Mouse (Mus musculus) lung, postnatal 25 days (tissue): ENCODE measurements around the gene Acadm.

Source experiments
- DNase-seq: peaks from one replicate; pipeline ENCODE4 v3.0.0; 2022; ENCODE audit warnings: low spot score

Gene Acadm

DNA sequence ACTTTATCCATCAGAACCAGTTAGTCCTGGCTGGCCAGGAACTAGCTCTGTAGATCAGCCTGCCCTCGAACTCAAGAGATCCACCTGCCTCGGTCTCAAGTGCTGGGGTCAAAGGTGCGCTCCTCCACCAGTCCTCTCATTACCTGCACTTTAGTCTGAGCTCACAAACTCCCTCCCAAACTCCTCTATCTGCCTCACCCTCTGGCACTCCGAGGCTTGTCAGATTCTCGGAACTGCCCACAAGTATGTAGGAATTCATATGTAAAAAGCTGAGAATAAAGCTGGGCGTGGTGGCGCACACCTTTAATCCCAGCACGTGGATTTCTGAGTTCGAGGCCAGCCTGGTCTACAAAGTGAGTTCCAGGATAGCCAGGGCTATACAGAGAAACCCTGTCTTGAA lies 3.9 kb downstream of the Acadm start:
- DNase-seq: no peak

DNA sequence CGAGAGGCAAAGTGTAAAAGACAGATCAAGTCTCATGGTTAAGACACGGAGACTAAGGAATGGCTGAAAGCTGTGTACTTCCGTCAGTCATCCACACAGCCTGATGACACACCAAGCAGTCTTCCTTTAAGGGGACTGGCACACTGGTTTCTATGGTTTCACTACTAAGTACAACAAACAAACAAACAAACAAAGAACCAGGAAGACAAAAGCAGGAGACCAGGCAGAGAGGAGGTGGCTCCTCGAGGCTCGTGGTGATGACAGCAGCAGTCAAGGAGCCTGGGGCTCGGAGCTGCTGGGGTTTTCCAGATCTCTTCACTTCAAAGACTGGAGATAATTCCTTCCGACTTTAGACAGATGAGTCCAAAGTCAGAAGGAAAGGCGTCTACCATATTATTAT lies 4.4 kb downstream of the Acadm start:
- DNase-seq: no peak

DNA sequence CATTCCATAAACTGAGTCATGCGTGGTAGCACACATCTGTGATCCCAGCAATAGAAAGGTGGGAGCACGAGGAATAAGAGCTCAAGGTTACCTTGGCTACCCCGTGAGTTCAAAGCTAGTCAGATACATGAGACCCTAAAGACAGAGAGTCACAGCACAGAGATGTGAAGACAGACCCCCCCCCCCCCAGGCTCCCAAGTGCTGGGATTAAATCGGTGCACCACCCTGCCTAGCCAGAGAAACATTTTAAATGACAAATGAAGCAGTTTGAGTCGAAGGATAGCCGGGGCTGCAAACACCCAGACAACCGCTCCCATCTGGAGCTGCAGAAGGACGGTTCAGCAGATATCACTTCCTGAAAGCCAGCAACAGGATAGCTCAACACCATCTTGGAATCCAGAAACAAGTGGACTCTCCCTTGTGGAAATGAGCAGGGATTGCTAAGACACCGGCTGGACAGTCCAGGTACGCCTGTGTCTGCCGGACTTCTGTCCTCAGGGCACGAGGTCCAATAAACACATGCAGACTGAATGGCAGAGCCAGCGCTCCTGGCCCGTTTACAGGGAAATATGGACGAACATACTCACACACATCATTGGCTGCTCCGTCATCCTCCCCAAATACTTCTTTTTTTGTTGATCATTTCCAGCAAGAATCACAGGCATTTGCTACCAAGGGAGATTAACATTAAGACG lies 7.2 kb downstream of the Acadm start:
- DNase-seq: no peak

DNA sequence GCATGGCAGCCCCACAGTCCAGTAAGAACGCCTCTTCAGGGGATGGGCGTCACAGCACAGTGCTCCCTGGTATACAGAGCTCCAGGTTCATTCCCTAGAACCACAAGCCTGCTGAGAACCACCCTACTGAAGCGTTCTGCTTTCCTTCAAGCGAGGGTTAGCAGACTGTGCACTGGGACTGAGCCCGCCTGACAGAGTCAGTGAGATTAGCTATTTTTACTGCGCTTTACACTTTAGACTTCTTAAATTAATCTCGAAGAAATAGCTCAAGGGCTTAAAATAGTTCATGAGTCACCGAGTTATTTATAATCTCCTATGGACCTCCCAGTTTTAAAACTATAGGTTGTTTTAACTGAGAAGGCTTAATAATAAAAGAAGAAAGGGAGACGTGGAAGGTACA lies 8.6 kb downstream of the Acadm start:
- no peak for DNase-seq

DNA sequence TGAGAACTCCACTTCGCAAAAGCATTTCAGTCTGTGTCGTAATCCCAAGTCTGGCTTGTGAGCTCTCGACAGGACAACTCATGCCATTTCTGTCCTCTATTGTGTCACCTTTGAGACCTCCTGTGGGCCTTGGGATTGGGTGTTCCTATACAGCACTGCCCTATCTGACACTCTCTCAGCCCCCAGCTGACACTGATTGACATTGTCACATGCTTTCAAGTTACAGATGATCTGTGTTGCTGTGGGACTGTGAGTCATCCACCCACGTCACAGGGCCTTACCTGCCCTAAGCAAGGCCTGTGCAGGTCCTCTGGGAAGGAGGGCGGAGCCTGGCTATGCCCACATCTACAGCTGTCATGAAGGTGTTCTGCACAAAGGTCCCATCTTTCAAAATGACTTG lies 12.0 kb downstream of the Acadm start:
- DNase-seq: no peak

DNA sequence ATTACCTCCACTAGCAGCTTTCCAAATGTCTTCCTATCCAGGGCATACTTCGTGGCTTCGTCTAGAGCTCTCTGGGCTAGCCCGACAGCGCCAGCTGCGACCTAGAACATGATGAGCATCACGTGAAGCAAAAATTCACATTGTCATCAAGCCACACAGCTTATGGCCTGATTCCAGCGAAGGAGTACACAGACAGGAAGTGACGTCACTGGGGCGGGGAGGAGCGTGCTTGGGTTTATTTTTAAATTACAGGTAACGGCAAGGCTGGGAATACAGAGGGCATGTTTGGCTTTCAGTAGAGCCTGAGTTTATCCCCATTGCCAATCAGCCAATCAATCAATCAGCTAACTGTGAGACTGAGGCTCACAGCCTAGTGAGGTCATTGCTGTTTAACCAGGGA lies 14.9 kb downstream of the Acadm start:
- DNase-seq: no peak

DNA sequence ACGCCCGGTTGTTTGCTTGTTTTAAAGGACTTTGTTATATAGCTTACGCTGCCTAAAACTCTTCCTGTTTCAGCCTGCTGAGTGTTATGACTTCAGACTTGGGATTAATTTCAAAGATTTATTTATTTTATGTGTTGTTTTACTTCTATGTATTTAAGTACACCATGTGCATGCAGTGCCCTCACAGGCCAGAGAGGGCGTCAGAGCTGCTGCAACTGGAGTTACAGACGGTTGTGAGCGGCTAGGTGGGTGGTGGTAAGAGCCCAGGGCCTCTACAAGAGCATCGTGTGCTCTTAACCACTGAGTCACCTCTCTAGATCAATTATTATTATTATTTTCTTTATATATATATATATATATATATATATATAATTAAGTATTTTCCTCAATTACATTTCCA lies 18.1 kb downstream of the Acadm start:
- no peak for DNase-seq

DNA sequence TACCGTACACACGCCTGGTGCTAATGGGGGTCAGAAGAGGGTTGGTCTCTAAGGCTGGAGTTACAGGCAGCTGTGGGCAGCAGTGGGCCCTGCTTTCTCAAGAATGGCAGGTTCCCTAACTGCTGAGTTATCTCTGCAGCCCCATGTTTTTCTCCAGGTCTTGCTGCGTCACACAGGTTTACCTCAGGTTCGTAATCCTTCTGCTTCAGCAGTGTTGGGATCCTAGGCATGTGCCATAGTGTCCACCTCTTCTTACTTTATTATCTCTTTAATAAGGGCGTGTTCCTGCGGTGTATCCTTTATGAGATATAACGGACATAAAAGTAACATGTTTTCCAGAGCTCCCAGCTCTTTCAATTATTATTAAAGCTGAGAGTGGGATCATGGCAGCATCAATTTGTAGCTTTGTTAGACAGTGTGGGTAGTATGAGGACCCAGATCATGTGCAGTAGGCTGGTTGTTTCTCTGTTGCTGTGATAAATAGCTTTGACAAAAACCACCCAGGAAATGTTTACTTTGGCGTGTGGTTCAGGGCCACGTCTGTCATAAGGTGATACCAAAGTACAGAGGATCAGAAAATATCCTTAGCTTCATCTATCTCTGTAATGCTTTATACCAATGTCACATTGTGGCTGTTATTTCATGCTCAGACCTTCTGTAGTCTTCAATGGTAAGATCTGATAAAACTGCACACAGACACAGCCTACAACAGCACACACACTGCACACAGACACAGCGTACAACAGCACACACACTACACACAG lies 23.1 kb downstream of the Acadm start:
- no peak for DNase-seq

DNA sequence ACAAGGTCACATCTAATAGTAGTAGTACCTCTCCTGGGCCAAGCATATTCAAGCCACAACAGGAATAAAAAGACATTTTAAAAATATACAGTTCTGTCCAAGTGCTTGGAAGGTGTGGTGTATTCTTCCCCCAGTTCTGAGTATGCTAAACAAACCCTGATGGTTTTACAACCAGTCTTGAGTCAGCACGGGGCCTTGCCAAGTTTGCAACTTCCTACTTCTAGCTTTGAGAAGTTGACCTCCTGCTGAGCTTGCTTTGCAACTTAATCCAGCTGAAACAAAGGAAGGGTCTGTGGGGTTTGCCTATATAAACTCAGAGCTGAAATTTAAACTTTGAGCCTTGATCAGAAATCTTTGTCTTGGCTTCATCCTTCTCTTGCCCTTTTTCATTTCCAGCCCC lies 27.2 kb downstream of the Acadm start:
- DNase-seq: no peak

DNA sequence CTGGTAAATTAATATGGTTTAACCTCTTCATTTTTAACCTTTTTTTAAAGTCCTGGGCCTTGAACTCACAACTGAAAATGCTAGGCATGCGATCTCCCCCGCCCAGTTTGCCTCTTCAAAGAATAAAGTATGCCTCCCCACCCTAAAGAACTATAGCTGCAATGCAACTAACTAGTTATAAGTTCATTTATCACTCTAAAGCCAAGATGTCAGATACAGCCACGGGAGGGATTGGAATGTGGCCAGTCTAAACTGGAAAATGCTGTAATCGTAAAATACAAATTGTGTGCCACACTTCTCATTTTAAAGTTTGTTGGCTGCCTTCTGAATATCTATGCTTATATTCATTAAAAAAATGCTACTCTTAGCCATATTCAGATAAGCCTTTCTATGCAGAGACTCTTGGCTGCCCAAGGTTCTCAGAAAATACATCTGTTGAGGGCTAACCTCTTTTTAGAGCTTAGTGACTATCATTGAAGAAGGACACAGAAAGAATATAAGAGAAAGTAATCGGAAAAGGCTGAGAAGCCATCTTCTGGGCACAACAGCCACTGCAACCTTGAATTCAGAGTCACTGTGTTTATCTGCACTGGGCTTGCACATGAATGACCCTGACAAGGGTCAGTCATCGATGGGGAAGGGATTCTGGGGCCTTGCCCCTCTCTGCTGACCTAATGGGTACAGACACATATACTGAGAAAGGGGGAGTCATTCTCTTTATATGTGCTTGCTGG lies 30.8 kb downstream of the Acadm start:
- DNase-seq: no peak

DNA sequence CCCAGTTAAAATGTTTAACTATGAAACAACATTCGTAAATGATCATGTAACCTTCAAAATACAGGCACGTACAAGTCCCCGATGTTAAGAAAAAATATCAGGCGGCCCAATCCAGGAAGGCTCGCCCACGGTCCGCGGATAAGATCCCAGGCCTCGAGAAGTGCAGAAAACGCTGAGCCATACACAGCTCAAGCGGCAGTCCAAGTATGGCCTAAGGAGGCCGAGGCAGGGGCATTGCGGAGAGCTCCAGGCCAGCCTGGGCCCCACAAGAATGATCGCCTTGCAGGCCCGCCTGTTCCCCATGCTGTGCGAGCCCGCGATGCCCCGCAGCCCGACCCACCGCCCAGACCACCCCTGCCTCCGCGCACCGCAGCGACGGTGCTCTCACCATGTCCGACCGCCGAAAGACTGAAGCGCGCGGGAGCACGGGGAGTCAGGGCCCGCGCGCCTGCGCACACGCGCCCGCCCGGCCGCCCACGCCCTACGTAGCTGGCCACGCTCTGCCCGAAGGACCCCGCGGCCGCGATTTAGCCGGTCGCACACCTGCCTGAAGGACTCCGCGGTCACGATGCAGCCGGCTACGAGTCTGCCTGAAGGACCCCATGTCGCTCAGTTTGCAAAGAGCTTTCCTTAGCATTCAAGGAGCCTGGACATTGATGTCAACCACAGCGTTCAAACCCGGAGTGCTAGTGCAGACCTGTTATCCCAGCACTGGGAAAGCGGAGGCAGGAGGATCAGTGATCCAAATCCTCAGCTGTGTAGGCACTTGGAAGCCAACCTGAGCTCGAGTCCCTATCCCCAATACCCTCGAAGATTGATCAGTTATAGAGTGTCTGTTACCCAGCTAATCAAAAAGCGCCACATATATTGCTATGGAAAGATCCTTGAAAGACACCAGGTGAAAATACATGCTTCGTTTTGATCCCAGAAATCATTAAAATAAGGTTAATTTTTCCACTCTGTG lies 31.6 kb downstream of the Acadm start, which contains the start of gene Rabggtb:
TSS of gene Rabggtb (minus strand) at position 464 of the 964 bp plus-strand sequence.
- DNase-seq: peak; percentile 95

DNA sequence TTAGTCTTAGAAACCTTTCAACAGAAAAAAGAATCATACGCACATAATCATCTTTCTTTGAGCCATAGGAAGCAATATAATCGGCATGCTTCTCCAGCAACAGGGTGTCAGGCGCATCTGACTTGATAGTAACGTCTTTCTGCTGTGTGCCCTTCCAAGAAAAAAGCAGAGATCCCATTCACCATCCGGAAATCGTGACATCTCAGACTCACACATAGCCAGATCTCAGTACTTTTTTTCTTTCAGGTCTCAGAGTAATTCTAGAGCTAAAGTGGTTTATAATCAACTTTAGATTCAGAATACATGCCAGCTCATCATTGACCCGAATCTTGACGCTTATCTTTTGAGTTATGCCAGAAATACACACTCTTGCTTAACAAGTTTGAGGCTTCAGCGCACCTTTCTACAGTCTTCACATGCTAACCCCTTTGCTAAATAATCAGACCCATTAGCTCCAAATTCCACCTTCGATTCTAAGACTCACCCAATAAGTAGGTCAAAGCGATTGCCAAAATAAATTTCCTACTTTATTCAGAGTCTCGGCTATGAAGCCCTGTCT lies 32.5 kb downstream of the Acadm start:
- no peak for DNase-seq

DNA sequence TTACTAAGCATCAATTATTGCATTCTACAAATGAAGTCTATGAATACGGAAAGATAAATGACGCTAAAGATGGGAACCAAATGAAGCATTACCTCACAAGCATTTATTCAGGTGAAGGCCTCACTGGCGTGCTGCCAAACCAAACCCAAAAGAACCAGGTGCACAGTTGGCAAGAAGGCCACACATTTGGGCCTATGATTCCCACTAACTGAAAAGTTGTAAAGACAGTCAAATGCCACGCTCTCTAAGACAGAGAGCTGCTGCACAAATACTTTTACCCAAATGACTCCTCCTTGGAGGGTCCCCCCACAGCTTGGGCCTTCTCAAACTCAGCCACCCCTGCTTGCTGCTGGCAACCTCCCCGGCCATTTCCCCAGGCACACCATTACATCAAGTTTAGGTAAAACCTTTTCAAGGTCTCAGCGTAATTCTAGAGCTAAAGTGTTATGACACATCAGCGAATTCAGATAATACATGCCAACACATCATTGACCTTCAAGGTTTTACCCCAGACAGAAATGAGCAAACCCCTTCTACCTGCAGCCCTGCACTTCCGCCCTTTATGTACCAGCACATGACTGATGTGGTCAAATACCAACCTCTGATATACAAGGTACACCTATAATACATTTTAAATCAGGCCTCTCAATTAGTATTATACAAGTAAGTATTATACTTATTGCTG lies 33.1 kb downstream of the Acadm start:
- DNase-seq: no peak

DNA sequence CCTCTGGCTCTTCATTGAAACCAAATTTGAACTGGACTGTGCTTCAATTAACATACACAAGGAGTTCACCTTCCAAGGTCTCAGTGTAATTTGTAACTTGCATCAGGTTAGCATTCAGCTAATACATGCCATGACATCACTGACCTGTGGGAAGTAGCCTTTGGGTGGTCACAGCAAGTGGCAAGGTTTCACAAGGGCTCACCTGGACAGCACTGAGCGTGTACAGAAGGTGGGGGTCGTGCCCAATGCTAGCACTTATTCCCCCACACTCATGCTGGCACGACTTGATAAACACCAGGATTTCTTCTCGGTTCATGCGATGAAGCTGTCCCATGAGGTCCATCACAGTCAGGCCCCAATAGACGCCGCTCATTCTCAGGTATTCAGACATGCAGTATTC lies 33.9 kb downstream of the Acadm start:
- no peak for DNase-seq

DNA sequence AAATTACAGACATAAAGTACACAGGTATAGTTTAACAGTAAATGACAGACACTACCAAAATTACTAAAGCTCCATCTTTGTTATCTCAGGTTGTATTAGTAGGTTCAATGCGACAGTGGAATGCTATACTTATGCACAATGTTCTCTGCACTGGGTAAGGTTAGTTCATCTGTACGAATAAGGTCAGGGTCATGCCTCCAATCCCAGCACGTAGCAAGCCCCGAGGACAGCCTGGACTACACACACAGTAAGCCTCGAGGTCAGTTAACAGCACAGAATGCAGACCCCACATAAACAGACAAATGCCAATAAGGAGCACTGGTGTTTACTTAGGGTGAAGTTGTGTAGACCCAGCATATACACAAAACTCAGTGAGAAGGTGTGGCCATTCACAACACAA lies 35.5 kb downstream of the Acadm start:
- DNase-seq: no peak

DNA sequence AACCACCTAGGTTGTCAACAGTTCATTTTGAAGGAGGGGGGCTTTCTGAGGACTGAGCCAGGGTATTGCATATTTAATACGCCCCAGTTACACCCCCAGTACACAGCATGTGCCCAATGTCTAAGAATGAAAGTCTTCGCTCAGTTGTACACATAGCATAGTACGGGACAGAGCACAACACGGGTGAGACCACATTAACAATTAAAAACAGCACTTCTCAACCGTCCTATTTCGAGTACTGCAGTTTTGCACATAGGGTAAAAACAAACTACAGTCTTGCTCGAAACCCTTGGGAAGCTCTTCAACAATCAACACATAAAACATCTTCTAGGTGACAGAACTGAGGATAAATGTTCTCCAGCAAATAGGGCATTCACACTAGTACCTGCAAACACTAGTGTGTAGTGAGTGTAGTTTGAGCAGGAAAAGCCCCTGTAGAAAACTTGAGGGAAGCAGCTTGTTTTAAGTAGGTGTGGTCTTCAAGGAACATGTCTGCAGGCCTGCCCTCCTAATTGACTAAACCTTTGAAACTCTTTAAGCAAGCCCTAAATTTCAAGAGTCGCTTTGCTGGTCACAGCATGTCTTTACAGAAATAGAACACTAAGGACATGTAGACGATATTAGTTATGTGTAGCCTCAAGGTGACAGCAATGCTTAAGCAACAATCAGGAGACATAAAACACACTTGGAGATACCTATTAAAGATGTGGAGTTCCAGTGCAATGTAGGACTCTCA lies 38.1 kb downstream of the Acadm start, which contains the start of gene Msh4:
TSS of gene Msh4 (minus strand) at position 3 of the 736 bp plus-strand sequence.
- no peak for DNase-seq

DNA sequence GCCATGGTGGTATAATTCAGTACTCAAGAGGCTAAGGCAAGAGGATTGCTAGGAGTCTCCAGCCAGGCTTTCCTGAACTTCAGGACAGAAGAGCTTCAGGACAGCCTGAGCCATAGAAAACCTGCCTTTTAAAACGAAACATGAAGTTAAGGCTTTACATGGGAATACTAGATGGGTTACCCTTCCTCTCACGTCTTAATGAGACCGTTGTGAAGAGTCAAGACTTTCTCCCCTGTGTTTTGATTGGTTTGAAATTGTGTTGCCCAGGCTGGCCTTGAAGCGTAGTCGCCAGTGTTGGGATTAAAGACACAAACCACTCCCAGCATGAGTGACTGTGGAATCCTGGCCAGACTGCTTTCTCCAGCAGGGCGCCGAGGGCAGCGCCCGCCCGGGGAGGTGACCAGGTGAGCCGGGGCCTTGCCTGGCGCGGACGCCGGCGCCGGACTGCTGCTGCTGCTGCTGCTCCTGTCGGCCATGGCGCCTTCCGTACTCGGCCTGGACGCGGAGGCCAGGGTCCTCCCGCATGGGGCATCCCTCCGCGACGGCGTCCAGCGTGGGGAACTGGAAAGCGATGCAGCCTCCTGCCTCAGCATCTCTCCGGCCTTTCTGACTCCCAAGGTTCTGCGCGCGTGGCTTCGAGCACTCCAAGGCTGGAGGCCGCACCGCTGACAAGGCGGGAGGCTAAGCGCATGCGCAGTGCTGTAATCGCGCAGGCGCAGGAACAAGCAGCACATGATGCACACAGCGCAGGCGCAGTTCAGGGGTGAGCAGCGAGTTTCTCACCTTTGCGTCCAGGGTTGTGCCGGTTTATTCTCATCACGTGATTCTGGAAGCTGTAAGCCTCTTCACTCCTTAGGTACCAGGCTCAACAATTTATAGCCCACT lies 38.9 kb downstream of the Acadm start:
- no peak for DNase-seq

DNA sequence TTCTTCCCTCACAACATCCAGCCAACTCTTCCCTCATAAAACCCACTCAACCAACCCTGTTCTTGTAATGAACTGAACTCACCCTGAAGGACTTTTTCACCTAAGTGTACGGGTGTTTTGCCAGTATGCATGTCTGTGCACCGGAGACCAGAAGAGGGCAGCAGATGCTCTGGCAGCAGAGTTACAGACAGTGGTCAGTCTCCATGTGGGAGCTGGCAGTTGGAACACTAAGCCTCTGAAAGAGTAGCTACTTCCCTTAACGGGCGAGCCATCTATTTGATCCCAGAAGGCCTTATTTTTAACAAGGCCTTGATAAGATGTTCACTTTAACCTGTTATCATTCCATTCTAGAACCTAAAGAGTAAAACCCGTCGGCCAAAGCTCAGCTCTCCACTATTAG lies 39.8 kb downstream of the Acadm start:
- DNase-seq: peak; percentile 39

DNA sequence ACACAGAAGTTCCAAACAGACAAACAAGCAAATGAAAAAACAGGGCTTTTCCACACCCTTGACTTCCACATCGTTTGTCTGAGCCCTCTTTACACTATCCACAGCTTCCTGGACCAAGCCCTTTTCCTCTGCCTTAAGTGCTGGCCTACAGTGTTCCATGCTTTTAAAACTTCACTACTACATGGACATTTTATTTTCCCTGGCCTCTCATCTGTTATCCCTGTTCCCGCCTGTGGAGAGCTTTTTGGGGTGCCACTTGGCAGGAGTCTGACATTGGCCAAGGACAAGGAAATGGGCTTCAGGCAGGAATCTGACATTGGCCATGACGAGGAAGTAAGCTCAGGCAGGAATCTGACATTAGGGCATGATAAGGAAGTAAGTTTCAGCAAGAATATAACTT lies 41.8 kb downstream of the Acadm start:
- no peak for DNase-seq
